Mouse (Mus musculus): Measurements from ENCODE around the gene Fam180a. TPM values are rescaled to one million over a fixed set of nuclear protein-coding genes. Genes with fewer than 3 reads are reported as not detected.

Fam180a gene
- polyA plus RNA-seq, 1 experiment from 2014 or later, result 0.29 TPM

DNA sequence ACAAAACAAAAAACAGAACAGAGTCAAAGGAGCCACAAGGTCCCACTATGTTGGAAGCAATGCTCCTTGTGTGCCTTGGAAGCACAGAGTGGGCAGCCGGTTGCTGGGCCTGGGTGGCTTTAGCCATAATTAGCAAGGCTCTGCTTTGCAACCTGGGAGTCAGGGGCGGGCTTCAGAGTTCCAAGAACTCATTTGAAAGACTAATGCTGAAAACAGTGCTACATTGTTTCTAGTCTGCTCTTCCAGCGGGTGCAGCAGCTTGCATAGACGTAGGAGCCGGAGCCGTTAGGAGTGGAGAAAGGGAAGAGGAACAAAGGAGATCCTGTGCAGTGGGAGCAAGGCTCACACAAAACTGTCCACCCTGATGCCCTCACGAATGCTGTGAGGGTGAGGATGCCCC is 37.0 kb downstream of the Fam180a start:
- Histone ChIP-seq H3K9me3 (no peaks in the 10 kb centered on the region), H3K36me3 (no peaks in the 10 kb centered on the region), H3K4me2 (peak overlapping the region; percentile 51), H3K9ac (no peak overlapping the region), H3K27me3 (replicated peaks) (no peaks in the 10 kb centered on the region), H3K4me3 (no peak overlapping the region), H3K4me1 (peaks cover 31% of the 10 kb centered on the region), H3K27ac (replicated peaks) (peak overlapping the region; percentile 75)
- WGBS, result 48% methylated on average over 7 of the region's 7 CpGs
- ATAC-seq (ENCODE audit: extremely low read depth, insufficient number of reproducible peaks, low FRiP score, low TSS enrichment), result no peak

DNA sequence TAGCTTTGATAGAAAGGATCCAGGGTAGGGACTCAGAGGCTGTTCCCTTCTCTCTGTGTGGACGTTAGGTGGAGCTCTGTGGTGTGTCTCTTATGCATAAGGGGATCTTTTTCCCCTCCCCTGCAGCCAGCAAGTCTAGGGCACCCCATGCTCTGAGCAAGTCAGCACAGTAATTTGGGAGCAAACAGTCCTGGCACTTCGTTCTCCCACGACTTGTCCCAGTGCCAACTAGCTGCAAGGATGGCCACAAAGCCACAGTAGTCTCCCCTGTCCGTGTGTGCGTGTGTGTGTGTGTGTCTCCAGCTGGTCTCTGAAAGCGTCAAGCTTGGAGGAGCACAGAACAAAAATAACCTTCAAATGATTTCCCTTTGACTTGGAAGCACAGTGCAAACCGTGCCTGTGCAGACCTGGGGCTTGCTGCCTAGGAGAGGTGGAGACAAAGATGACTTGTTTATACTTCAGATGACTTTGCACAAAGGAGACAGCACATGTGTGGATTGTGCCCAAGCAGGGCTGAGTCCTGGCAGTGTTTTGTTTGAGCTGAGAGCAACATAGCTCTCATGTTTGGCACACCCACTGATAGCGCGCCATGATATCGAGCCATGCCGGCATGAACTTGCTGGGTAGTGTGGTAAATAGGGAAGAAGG is 37.7 kb downstream of the Fam180a start:
- 35% methylated on average over 11 of the region's 11 CpGs for WGBS
- Histone ChIP-seq H3K4me2 (peak overlapping the region; percentile 51), H3K9me3 (no peaks in the 10 kb centered on the region), H3K36me3 (no peaks in the 10 kb centered on the region), H3K27ac (replicated peaks) (peak overlapping the region; percentile 75), H3K9ac (0 out of 2 replicates have a peak overlapping the region, but pooled peaks have one; percentile 47), H3K4me3 (no peak overlapping the region), H3K27me3 (replicated peaks) (no peaks in the 10 kb centered on the region), H3K4me1 (peaks cover 31% of the 10 kb centered on the region)
- ATAC-seq (ENCODE audit: extremely low read depth, insufficient number of reproducible peaks, low FRiP score, low TSS enrichment), result peak; percentile 31; the same call in 1 of the 2 replicates

DNA sequence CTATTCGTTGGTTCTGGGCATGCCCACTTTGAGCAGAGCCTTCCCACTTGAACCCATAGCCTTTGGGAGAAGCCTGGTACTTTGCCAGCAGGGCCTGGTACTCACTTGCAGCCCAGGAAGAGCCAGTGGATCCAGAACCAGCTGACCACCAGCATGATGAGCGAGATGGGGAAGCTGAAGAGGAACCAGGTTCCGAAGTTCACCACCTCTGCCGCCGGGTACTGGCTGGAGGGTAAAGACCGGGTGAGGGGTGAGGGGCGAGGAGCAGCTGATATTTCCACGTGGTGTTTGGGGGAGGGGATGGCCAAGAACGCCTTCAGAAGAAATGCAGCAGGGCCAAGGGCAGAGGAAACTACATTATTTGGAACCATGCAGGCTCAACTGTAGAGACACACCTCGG is 46.6 kb downstream of the Fam180a start:
- Histone ChIP-seq H3K4me3 (no peak overlapping the region), H3K36me3 (no peaks in the 10 kb centered on the region), H3K4me2 (no peak overlapping the region), H3K27ac (replicated peaks) (no peak overlapping the region), H3K27me3 (replicated peaks) (no peaks in the 10 kb centered on the region), H3K9ac (no peak overlapping the region), H3K9me3 (no peaks in the 10 kb centered on the region), H3K4me1 (peaks cover 8% of the 10 kb centered on the region)
- WGBS, result 77% methylated on average over 10 of the region's 10 CpGs
- ATAC-seq (ENCODE audit: extremely low read depth, insufficient number of reproducible peaks, low FRiP score, low TSS enrichment), result no peak

DNA sequence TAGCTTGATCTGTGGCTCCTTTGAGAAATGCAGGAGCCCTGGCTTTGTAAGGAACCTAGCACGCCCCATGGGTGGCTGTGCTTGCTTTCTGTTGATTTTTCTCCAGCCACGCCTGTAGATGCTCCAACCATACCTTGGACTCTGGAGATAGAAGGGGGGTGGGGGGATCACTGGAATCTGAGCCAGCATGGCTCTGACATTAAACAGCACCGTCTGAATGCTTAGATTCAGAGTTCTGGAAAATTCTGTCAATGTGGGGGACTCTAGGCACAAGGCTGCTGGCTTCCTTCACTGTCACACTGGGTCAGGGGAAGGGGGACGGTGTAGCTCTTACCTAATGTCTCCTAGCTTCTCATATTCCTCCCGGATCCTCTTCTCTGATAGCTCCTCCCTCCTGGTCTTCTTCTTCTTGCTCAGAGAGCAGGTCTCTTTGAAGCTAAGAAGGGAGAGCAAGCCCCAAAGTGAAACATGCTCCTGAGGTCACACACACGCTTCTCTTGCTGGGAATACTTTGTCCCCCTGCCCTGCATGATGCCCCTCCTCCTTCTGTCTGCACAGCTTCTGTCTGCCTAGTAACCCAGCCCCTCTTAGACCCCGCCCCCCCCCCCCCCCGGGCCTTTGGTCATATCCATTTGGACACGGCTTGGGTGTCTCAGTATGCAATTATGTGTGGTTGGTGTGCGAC is 47.9 kb downstream of the Fam180a start:
- Histone ChIP-seq H3K9ac (peak overlapping the region; percentile 33; the same call in 1 of the 2 replicates), H3K4me1 (peaks cover 8% of the 10 kb centered on the region), H3K27me3 (replicated peaks) (no peaks in the 10 kb centered on the region), H3K9me3 (no peaks in the 10 kb centered on the region), H3K36me3 (no peaks in the 10 kb centered on the region), H3K4me3 (no peak overlapping the region), H3K4me2 (peak overlapping the region; percentile 33), H3K27ac (replicated peaks) (peak overlapping the region; percentile 25)
- 42% methylated on average over 10 of the region's 10 CpGs for WGBS
- ATAC-seq (ENCODE audit: extremely low read depth, insufficient number of reproducible peaks, low FRiP score, low TSS enrichment), result no peak; the same call in 1 of the 2 replicates

DNA sequence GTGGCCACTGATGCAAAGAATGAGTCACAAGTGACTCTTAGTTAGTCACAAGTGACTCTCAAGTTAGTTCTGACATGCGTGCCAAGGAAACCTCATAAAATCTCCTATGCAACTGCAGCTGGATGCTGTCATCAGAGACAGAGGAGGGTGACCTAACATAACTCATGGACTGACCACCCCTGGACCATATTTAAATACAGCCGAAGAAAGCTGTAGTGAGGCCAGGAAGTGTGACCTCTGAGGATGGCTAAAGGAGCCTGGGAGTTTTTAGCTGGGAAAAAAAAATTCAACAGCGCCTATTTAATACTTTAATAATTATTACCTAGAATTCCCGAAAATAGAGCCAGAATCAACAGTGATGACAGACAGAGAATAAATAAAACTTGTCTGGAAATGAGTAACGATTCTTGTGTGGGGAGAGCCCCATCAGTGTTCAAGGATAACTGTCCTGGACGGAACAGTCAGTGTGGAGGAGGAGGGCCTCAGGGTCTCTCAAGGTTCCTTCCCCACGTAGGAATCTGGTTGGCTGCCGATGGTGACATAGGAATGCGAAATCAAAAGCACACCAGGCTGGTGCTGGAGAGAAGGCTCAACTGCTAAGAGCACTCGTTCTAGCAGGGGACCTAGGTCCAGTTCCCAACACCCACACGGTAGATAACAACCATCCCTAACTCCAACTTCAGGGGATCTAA is 52.4 kb downstream of the Fam180a start:
- 62% methylated on average over 11 of the region's 11 CpGs for WGBS

DNA sequence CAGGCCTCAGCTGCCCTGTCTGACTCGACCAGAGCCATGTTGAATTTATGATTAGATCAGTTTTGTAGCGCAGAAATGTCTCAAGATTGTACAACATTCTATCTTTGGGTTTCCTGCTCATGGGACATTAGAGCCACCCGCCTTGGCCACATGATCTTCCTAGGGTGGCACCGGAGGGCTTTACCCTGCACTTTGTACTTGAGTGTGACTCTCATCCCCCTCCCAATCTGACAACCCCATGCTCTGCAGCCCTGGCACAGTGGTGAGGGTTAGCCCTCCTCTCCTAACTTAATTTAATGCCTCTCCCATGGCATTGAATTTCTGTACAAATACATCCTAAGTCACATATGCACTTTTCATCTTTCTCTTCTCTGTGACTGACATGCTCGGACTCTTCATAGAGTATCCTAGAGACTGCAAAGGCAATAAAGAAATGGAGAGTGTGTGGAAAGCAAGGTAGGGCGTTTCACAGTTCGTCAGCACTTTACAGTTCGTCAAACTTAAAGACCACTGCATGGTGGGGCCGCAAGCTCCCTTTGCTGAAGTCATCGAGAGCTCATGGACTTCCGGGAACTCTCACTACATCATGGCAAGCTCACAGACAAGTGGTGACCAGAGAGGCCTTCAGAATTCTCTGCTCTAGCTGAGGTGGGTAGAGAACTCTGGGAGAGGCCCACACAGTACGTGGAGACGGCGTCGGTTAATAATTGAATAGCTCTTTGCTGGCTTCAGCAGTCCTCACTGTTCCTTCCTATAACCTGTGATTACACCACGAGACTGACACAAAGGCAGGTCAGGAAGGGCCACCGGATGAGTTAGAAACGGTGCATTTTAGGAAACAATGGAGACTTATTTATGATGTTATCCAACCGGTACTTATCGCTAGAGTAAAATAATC is 53.8 kb downstream of the Fam180a start:
- Histone ChIP-seq H3K9me3 (no peaks in the 10 kb centered on the region), H3K4me2 (no peak overlapping the region), H3K27me3 (replicated peaks) (no peaks in the 10 kb centered on the region), H3K36me3 (no peaks in the 10 kb centered on the region), H3K9ac (no peak overlapping the region), H3K4me3 (no peak overlapping the region), H3K4me1 (peaks cover 7% of the 10 kb centered on the region; the same call in 1 of the 2 replicates), H3K27ac (replicated peaks) (no peak overlapping the region)
- 86% methylated on average over 20 of the region's 20 CpGs for WGBS
- ATAC-seq (ENCODE audit: extremely low read depth, insufficient number of reproducible peaks, low FRiP score, low TSS enrichment), result no peak

More for the DNA sequence above, 52.4 kb downstream of the Fam180a start:
- H3K36me3 ChIP-seq, result no peaks in the 10 kb centered on the region
- no peak overlapping the region for H3K27ac ChIP-seq (replicated peaks)
- H3K27me3 ChIP-seq (replicated peaks), result no peaks in the 10 kb centered on the region
- peaks cover 14% of the 10 kb centered on the region for H3K4me1 ChIP-seq
- H3K9me3 ChIP-seq, result no peaks in the 10 kb centered on the region
- ATAC-seq (ENCODE audit: extremely low read depth, insufficient number of reproducible peaks, low FRiP score, low TSS enrichment), result no peak
- no peak overlapping the region for H3K4me2 ChIP-seq
- no peak overlapping the region for H3K4me3 ChIP-seq
- no peak overlapping the region for H3K9ac ChIP-seq

DNA sequence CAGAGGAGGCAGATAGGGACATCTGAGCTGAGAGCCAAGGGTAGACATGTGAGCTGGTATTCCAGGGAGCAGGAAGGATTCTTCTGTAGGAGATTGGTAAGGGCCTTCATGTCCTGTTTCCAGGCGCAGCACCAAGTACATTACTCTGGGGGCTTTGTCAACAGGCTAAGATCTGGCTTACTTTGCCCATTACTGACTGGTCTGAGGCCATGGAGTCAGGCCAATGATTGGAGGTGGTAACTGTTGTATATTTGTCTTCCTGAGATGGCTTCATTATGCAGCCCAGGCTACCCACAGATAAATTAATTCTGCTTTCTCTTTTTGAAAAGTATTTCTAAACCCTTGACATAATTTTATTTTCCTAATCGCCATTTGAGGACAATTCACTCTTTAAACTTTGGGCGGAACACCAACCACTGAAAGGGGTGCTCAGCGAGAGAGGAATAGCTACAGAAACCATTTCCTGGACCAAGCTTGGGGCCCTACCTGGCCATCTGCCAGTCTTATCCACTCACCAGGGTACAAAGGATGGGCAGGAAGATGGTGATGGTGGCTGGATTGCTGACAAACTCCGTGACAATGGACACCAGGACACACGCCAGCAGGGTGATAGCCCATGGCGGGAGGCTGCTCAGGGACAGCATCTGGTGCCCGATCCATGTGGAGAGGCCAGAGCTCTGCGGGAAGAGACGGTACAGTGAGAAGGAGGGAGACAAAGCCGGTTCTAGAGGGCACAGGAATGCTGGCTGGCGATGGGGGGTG is 54.7 kb downstream of the Fam180a start:
- WGBS, result 82% methylated on average over 12 of the region's 12 CpGs
- no peak for ATAC-seq (ENCODE audit: extremely low read depth, insufficient number of reproducible peaks, low FRiP score, low TSS enrichment)
- Histone ChIP-seq H3K4me1 (peaks cover 7% of the 10 kb centered on the region; the same call in 1 of the 2 replicates), H3K36me3 (0 out of 2 replicates have a peak, but pooled peaks cover 8% of the 10 kb centered on the region), H3K4me3 (no peak overlapping the region), H3K9me3 (no peaks in the 10 kb centered on the region), H3K9ac (no peak overlapping the region), H3K27ac (replicated peaks) (no peak overlapping the region), H3K27me3 (replicated peaks) (no peaks in the 10 kb centered on the region), H3K4me2 (no peak overlapping the region)

DNA sequence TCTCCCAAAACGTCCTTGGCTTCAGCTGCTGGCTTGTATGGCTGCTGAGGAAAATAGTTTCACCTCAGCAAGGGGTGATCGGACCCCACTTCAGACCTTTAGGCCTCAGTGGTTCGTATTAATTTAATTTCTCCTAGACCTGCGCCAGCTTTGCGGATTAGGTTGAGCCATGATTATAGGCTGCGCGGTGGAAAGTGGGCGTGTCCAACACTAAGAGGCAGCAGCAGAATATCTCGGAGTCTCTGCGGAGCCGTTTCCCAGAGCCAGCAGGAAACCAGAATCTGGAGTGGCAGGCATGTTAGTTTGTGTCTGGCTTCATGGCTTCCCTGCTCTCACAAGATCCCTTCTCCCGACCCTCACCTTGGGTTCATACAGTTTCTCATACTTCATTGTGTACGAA is 56.3 kb downstream of the Fam180a start:
- H3K27ac ChIP-seq (replicated peaks), result no peak overlapping the region
- no peak overlapping the region for H3K4me3 ChIP-seq
- no peaks in the 10 kb centered on the region for H3K9me3 ChIP-seq
- no peak overlapping the region for H3K9ac ChIP-seq
- ATAC-seq (ENCODE audit: extremely low read depth, insufficient number of reproducible peaks, low FRiP score, low TSS enrichment), result no peak
- H3K4me2 ChIP-seq, result peak overlapping the region; percentile 36
- H3K36me3 ChIP-seq, result peaks cover 8% of the 10 kb centered on the region; the same call in 1 of the 2 replicates
- H3K27me3 ChIP-seq (replicated peaks), result no peaks in the 10 kb centered on the region
- H3K4me1 ChIP-seq, result peaks cover 7% of the 10 kb centered on the region; the same call in 1 of the 2 replicates
- 59% methylated on average over 13 of the region's 13 CpGs for WGBS

DNA sequence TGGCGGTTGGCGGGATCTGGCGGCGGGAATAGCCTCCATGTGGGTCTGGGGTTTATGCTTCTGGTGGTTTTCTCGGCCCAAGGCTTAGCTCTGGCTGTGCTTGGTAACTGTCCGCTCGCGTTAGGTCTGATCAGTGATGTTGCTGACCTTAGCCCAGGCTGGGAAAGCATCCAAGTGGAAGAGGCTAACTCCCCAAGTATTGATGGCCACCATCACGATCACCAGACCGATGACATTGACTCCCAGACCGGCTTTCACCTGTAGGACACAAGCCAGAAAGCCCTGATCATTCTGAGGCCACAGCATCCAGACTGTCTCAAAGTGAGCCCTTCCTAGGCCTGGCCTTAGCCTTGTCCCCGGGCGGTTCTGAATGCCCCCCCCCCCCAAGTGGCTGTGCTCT is 57.2 kb downstream of the Fam180a start:
- no peak for ATAC-seq (ENCODE audit: extremely low read depth, insufficient number of reproducible peaks, low FRiP score, low TSS enrichment)
- no peak overlapping the region for H3K27ac ChIP-seq (replicated peaks)
- no peaks in the 10 kb centered on the region for H3K9me3 ChIP-seq
- peaks cover 7% of the 10 kb centered on the region; the same call in 1 of the 2 replicates for H3K4me1 ChIP-seq
- no peaks in the 10 kb centered on the region for H3K27me3 ChIP-seq (replicated peaks)
- peaks cover 15% of the 10 kb centered on the region for H3K36me3 ChIP-seq
- no peak overlapping the region for H3K9ac ChIP-seq
- no peak overlapping the region for H3K4me2 ChIP-seq
- WGBS, result 92% methylated on average over 13 of the region's 13 CpGs
- H3K4me3 ChIP-seq, result no peak overlapping the region

DNA sequence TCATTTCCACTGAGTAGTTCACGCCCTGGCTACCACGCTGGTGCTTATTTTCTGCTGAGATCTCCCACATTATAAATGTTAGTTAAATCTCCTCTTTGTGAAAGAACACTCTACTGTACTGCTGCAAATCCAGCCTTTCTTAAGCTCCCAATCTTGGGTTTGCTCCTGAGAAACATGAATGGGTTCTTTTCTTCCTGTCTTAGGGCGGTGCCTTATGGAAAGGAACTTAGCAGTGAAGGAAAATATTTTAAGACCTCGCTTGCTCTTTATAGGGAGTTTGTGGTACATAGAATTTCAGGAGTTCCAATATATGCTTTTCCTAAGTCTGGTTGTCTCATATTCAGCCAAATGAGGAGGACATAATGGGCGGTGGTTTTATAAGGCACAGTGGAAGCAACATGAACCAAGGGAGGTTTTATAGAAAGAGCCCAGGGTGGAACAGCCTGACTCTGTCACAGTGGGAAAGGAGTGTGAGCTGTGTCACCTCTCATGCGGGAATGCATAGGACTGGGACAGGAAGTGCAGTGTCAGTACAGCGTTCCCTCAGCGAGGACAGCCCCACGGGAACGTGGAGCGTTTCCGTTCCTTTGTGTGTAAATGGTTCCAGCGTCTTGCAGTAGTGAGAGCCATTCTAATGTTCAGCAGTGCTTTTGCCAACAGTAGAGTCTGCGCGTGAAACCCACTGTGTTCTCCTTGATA is 60.2 kb downstream of the Fam180a start:
- no peak overlapping the region for H3K4me3 ChIP-seq
- H3K4me1 ChIP-seq, result peaks cover 7% of the 10 kb centered on the region
- ATAC-seq (ENCODE audit: extremely low read depth, insufficient number of reproducible peaks, low FRiP score, low TSS enrichment), result no peak
- WGBS, result 75% methylated on average over 15 of the region's 15 CpGs
- H3K36me3 ChIP-seq, result peaks cover 44% of the 10 kb centered on the region
- peak overlapping the region; percentile 40; the same call in 1 of the 2 replicates for H3K27ac ChIP-seq (replicated peaks)
- H3K9me3 ChIP-seq, result no peaks in the 10 kb centered on the region
- H3K27me3 ChIP-seq (replicated peaks), result no peaks in the 10 kb centered on the region
- no peak overlapping the region for H3K9ac ChIP-seq
- no peak overlapping the region for H3K4me2 ChIP-seq
